Mouse (Mus musculus) kidney, postnatal 4 days (tissue): ENCODE data around the gene Armc3.

ENCODE experiments used
- DNase-seq, 2 experiments: peaks; one replicate each; pipeline ENCODE4 v3.0.0; 2021; ENCODE audit warnings: mixed read lengths in 2 of 2

Gene Armc3

GRCm38 (mm10) chr2:19198452-19199365 is at the start of gene Armc3:
Gene Armc3 (plus strand): TSS chr2:19199302.
- DNase-seq = peak; percentile 80 to 86

GRCm38 (mm10) chr2:19152687-19153086 is 46.4 kb upstream of the Armc3 start:
- no peak for DNase-seq

- peak; percentile 34 to 57 for DNase-seq
Measured at GRCm38 (mm10) chr2:19156176-19156575, 42.9 kb upstream of the Armc3 start.

- no peak for DNase-seq
Measured at GRCm38 (mm10) chr2:19159539-19159938, 39.6 kb upstream of the Armc3 start.

- peak; percentile 11 to 24 for DNase-seq
Measured at GRCm38 (mm10) chr2:19160368-19161114, 38.6 kb upstream of the Armc3 start.

- no peak for DNase-seq
Measured at GRCm38 (mm10) chr2:19164234-19164633, 34.9 kb upstream of the Armc3 start.

GRCm38 (mm10) chr2:19176827-19177236 is 22.3 kb upstream of the Armc3 start:
- DNase-seq = no peak

- DNase-seq = no peak
Measured at GRCm38 (mm10) chr2:19199366-19199853, 308 bp downstream of the Armc3 start.

- DNase-seq = no peak
Measured at GRCm38 (mm10) chr2:19200112-19200511, 1.0 kb downstream of the Armc3 start.

GRCm38 (mm10) chr2:19201682-19202081 is 2.6 kb downstream of the Armc3 start:
- DNase-seq = no peak

- DNase-seq = no peak
Measured at GRCm38 (mm10) chr2:19234305-19234704, 35.2 kb downstream of the Armc3 start.

GRCm38 (mm10) chr2:19235193-19235592 is 36.1 kb downstream of the Armc3 start:
- no peak for DNase-seq

- DNase-seq = no peak
Measured at GRCm38 (mm10) chr2:19235614-19236013, 36.5 kb downstream of the Armc3 start.

GRCm38 (mm10) chr2:19238771-19239170 is 39.7 kb downstream of the Armc3 start:
- no peak for DNase-seq

- no peak for DNase-seq
Measured at GRCm38 (mm10) chr2:19249611-19250010, 50.5 kb downstream of the Armc3 start.

- no peak for DNase-seq
Measured at GRCm38 (mm10) chr2:19255037-19255436, 55.9 kb downstream of the Armc3 start.

- no peak for DNase-seq
Measured at GRCm38 (mm10) chr2:19257255-19257654, 58.2 kb downstream of the Armc3 start.

GRCm38 (mm10) chr2:19260399-19260798 is 61.3 kb downstream of the Armc3 start:
- no peak for DNase-seq

GRCm38 (mm10) chr2:19263375-19263774 is 64.3 kb downstream of the Armc3 start:
- DNase-seq = peak; percentile 19 to 32

GRCm38 (mm10) chr2:19265834-19266233 is 66.7 kb downstream of the Armc3 start:
- DNase-seq = no peak

- DNase-seq = peak in 1 of 2 experiments; percentile 10
Measured at GRCm38 (mm10) chr2:19267396-19267795, 68.3 kb downstream of the Armc3 start.

- DNase-seq = no peak
Measured at GRCm38 (mm10) chr2:19269955-19270354, 70.9 kb downstream of the Armc3 start.

- peak; percentile 39 to 56 for DNase-seq
Measured at GRCm38 (mm10) chr2:19270709-19271120, 71.6 kb downstream of the Armc3 start.

GRCm38 (mm10) chr2:19274583-19274982 is 75.5 kb downstream of the Armc3 start:
- DNase-seq = no peak
